Mouse (Mus musculus) telencephalon, adult 2 months (tissue): ENCODE results near the gene Scimp.
"Not testable (repeated sequence)": the region's sequence is repeated elsewhere in the genome, so short reads cannot be mapped to it uniquely, and the experiment has no call there.

Experiments used
- DNase-seq: peaks from one replicate; pipeline ENCODE4 v3.0.0-alpha.2; 2011; ENCODE audit warnings: low read depth, low spot score

Scimp gene

GRCm38 (mm10) chr11:70811471-70812240 is 730 bp downstream of the Scimp start:
- no peak for DNase-seq

- no peak for DNase-seq
Measured at GRCm38 (mm10) chr11:70811041-70811440, 1.3 kb downstream of the Scimp start.

GRCm38 (mm10) chr11:70809011-70809410 is 3.4 kb downstream of the Scimp start:
- no peak for DNase-seq

- DNase-seq = no peak
Measured at GRCm38 (mm10) chr11:70808101-70808500, 4.3 kb downstream of the Scimp start.

- DNase-seq = no peak
Measured at GRCm38 (mm10) chr11:70807630-70808029, 4.8 kb downstream of the Scimp start.

GRCm38 (mm10) chr11:70806697-70807096 is 5.7 kb downstream of the Scimp start:
- DNase-seq = no peak

GRCm38 (mm10) chr11:70805641-70806175 is 6.7 kb downstream of the Scimp start:
- no peak for DNase-seq

GRCm38 (mm10) chr11:70804395-70804794 is 8.0 kb downstream of the Scimp start:
- DNase-seq = no peak

GRCm38 (mm10) chr11:70803711-70804200 is 8.6 kb downstream of the Scimp start:
- DNase-seq = no peak

- DNase-seq = no peak
Measured at GRCm38 (mm10) chr11:70802865-70803261, 9.5 kb downstream of the Scimp start.

- DNase-seq = no peak
Measured at GRCm38 (mm10) chr11:70802208-70802864, 10.1 kb downstream of the Scimp start.

GRCm38 (mm10) chr11:70792409-70792808 is 20.0 kb downstream of the Scimp start:
- DNase-seq = no peak

GRCm38 (mm10) chr11:70791676-70792075 is 20.7 kb downstream of the Scimp start:
- no peak for DNase-seq

GRCm38 (mm10) chr11:70790874-70791551 is 21.4 kb downstream of the Scimp start:
- no peak for DNase-seq

- no peak for DNase-seq
Measured at GRCm38 (mm10) chr11:70790426-70790825, 22.0 kb downstream of the Scimp start.

- no peak for DNase-seq
Measured at GRCm38 (mm10) chr11:70788972-70789655, 23.3 kb downstream of the Scimp start.

GRCm38 (mm10) chr11:70787052-70787451 is 25.3 kb downstream of the Scimp start:
- no peak for DNase-seq

GRCm38 (mm10) chr11:70785908-70786307 is 26.5 kb downstream of the Scimp start:
- DNase-seq = no peak

- not testable (repeated sequence) for DNase-seq
Measured at GRCm38 (mm10) chr11:70778058-70778457, 34.3 kb downstream of the Scimp start.

- DNase-seq = no peak
Measured at GRCm38 (mm10) chr11:70777634-70778033, 34.8 kb downstream of the Scimp start.

- peak; percentile 50 for DNase-seq
Measured at GRCm38 (mm10) chr11:70776830-70777571, 35.4 kb downstream of the Scimp start.
